Mouse (Mus musculus): ENCODE measurements around the gene Asic5. TPM values are rescaled to one million over a fixed set of nuclear protein-coding genes. Genes with fewer than 3 reads are reported as not detected.

Gene Asic5
- total and polyA plus RNA-seq, 2 experiments from 2014 or later = not detected

- Histone ChIP-seq H3K4me3 (ENCODE audit: low read depth, low read length) (no peak overlapping the region), H3K36me3 (ENCODE audit: insufficient read depth) (no peaks in the 10 kb centered on the region), H3K4me2 (ENCODE audit: low read depth) (no peak overlapping the region), H3K27ac (ENCODE audit: low read depth, low read length) (no peak overlapping the region), H3K9me3 (ENCODE audit: low read length) (no peaks in the 10 kb centered on the region), H3K27me3 (ENCODE audit: insufficient read depth, low read length) (no peaks in the 10 kb centered on the region), H3K4me1 (ENCODE audit: insufficient read depth) (no peaks in the 10 kb centered on the region), H3K9ac (no peak overlapping the region)
- ATAC-seq (no peak), DNase-seq (no peak)
- 92% methylated on average over 5 of the region's 5 CpGs for WGBS
- no peak for TF ChIP-seq CTCF (IDR thresholded peaks at IDR 0.05; ENCODE audit: low read depth)
Observed at GRCm38 (mm10) chr3:81981576-81981975, 514 bp upstream of the Asic5 start.

- H3K4me3 ChIP-seq (ENCODE audit: low read depth, low read length) = no peak overlapping the region
- H3K4me2 ChIP-seq (ENCODE audit: low read depth) = no peak overlapping the region
- H3K9me3 ChIP-seq (ENCODE audit: low read length) = no peaks in the 10 kb centered on the region
- H3K9ac ChIP-seq = no peak overlapping the region
- no peaks in the 10 kb centered on the region for H3K27me3 ChIP-seq (ENCODE audit: insufficient read depth, low read length)
- no peak for TF ChIP-seq CTCF (IDR thresholded peaks at IDR 0.05; ENCODE audit: low read depth)
- ATAC-seq (no peak), DNase-seq (no peak)
- H3K36me3 ChIP-seq (ENCODE audit: insufficient read depth) = no peaks in the 10 kb centered on the region
- no peaks in the 10 kb centered on the region for H3K4me1 ChIP-seq (ENCODE audit: insufficient read depth)
- WGBS = 67% methylated on average over 8 of the region's 8 CpGs
- H3K27ac ChIP-seq (ENCODE audit: low read depth, low read length) = no peak overlapping the region
Observed at GRCm38 (mm10) chr3:81983120-81983895, 1.2 kb downstream of the Asic5 start.

GRCm38 (mm10) chr3:81985100-81985499 lies 3.0 kb downstream of the Asic5 start:
- TF ChIP-seq CTCF (IDR thresholded peaks at IDR 0.05; ENCODE audit: low read depth) = no peak
- no peaks in the 10 kb centered on the region for H3K9me3 ChIP-seq (ENCODE audit: low read length)
- H3K4me1 ChIP-seq (ENCODE audit: insufficient read depth) = no peaks in the 10 kb centered on the region
- no peak overlapping the region for H3K4me3 ChIP-seq (ENCODE audit: low read depth, low read length)
- no peak overlapping the region for H3K4me2 ChIP-seq (ENCODE audit: low read depth)
- no peaks in the 10 kb centered on the region for H3K36me3 ChIP-seq (ENCODE audit: insufficient read depth)
- 38% methylated on average over 1 of the region's 1 CpGs for WGBS
- no peak overlapping the region for H3K9ac ChIP-seq
- H3K27me3 ChIP-seq (ENCODE audit: insufficient read depth, low read length) = no peaks in the 10 kb centered on the region
- no peak; the same call in 1 of the 2 replicates for ATAC-seq
- no peak overlapping the region for H3K27ac ChIP-seq (ENCODE audit: low read depth, low read length)
- no peak for DNase-seq

- H3K27me3 ChIP-seq (ENCODE audit: insufficient read depth, low read length) = no peaks in the 10 kb centered on the region
- H3K4me3 ChIP-seq (ENCODE audit: low read depth, low read length) = no peak overlapping the region
- TF ChIP-seq CTCF (IDR thresholded peaks at IDR 0.05; ENCODE audit: low read depth) = no peak
- no peak overlapping the region for H3K4me2 ChIP-seq (ENCODE audit: low read depth)
- 99% methylated on average over 2 of the region's 2 CpGs for WGBS
- H3K36me3 ChIP-seq (ENCODE audit: insufficient read depth) = no peaks in the 10 kb centered on the region
- H3K27ac ChIP-seq (ENCODE audit: low read depth, low read length) = no peak overlapping the region
- H3K4me1 ChIP-seq (ENCODE audit: insufficient read depth) = no peaks in the 10 kb centered on the region
- DNase-seq (no peak), ATAC-seq (no peak)
- no peaks in the 10 kb centered on the region for H3K9me3 ChIP-seq (ENCODE audit: low read length)
- H3K9ac ChIP-seq = no peak overlapping the region
Observed at GRCm38 (mm10) chr3:81986103-81986502, 4.0 kb downstream of the Asic5 start.

GRCm38 (mm10) chr3:81987628-81988027 lies 5.5 kb downstream of the Asic5 start:
- ATAC-seq (no peak), DNase-seq (no peak)
- H3K36me3 ChIP-seq (ENCODE audit: insufficient read depth) = no peaks in the 10 kb centered on the region
- no peaks in the 10 kb centered on the region for H3K4me1 ChIP-seq (ENCODE audit: insufficient read depth)
- H3K9me3 ChIP-seq (ENCODE audit: low read length) = no peaks in the 10 kb centered on the region
- no peak overlapping the region for H3K27ac ChIP-seq (ENCODE audit: low read depth, low read length)
- no peak overlapping the region for H3K4me2 ChIP-seq (ENCODE audit: low read depth)
- no peak overlapping the region for H3K9ac ChIP-seq
- H3K27me3 ChIP-seq (ENCODE audit: insufficient read depth, low read length) = no peaks in the 10 kb centered on the region
- H3K4me3 ChIP-seq (ENCODE audit: low read depth, low read length) = no peak overlapping the region
- WGBS = 97% methylated on average over 3 of the region's 3 CpGs
- no peak for TF ChIP-seq CTCF (IDR thresholded peaks at IDR 0.05; ENCODE audit: low read depth)

GRCm38 (mm10) chr3:81989692-81990141 lies 7.6 kb downstream of the Asic5 start:
- Histone ChIP-seq H3K4me2 (ENCODE audit: low read depth) (no peak overlapping the region), H3K27ac (ENCODE audit: low read depth, low read length) (no peak overlapping the region), H3K9ac (no peak overlapping the region), H3K4me1 (ENCODE audit: insufficient read depth) (no peaks in the 10 kb centered on the region), H3K36me3 (ENCODE audit: insufficient read depth) (no peaks in the 10 kb centered on the region), H3K4me3 (ENCODE audit: low read depth, low read length) (no peak overlapping the region), H3K27me3 (ENCODE audit: insufficient read depth, low read length) (no peaks in the 10 kb centered on the region), H3K9me3 (ENCODE audit: low read length) (no peaks in the 10 kb centered on the region)
- WGBS = 49% methylated on average over 2 of the region's 2 CpGs
- DNase-seq = no peak
- no peak for ATAC-seq
- no peak for TF ChIP-seq CTCF (IDR thresholded peaks at IDR 0.05; ENCODE audit: low read depth)

GRCm38 (mm10) chr3:81990531-81990930 lies 8.4 kb downstream of the Asic5 start:
- ATAC-seq (no peak), DNase-seq (no peak)
- 60% methylated on average over 3 of the region's 3 CpGs for whole genome bisulfite sequencing
- Histone ChIP-seq H3K9ac (no peak overlapping the region), H3K9me3 (ENCODE audit: low read length) (no peaks in the 10 kb centered on the region), H3K4me3 (ENCODE audit: low read depth, low read length) (no peak overlapping the region), H3K4me2 (ENCODE audit: low read depth) (no peak overlapping the region), H3K27ac (ENCODE audit: low read depth, low read length) (no peak overlapping the region), H3K27me3 (ENCODE audit: insufficient read depth, low read length) (no peaks in the 10 kb centered on the region), H3K36me3 (ENCODE audit: insufficient read depth) (no peaks in the 10 kb centered on the region), H3K4me1 (ENCODE audit: insufficient read depth) (no peaks in the 10 kb centered on the region)
- TF ChIP-seq CTCF (IDR thresholded peaks at IDR 0.05; ENCODE audit: low read depth) = no peak

Data from forebrain, postnatal 0 days (tissue).